Mouse (Mus musculus) lung, embryonic 14.5 days (tissue): ENCODE data around the gene Wipi2. TPM values are rescaled to one million over a fixed set of nuclear protein-coding genes. Genes with fewer than 3 reads are reported as not detected.

ENCODE experiments used
- ATAC-seq: fragments of 200-750 bp; cut with Nextera tagmentation; 2 replicates; pipeline ENCODE4 v1.8.0; 2017; ENCODE audit warnings: mild to moderate bottlenecking, moderate TSS enrichment, moderate library complexity; ENCODE audit not compliant: insufficient read depth
- DNase-seq: peaks from one replicate; pipeline ENCODE4 v3.0.0-alpha.2; 2015
- H3K27ac ChIP-seq: fragments of 300-500 bp; sonication (generic); 2 replicates; pipeline ENCODE4 v1.5.1; 2014; ENCODE audit warnings: low read depth, mild to moderate bottlenecking, moderate library complexity
- H3K27me3 ChIP-seq: fragments of 300-500 bp; sonication (generic); 2 replicates; pipeline ENCODE4 v1.6.1; 2014; ENCODE audit warnings: low read length, control low read depth; ENCODE audit not compliant: insufficient read depth
- H3K36me3 ChIP-seq: fragments of 300-500 bp; sonication (generic); 2 replicates; pipeline ENCODE4 v1.6.1; 2014; ENCODE audit warnings: control low read depth; ENCODE audit not compliant: insufficient read depth
- H3K4me1 ChIP-seq: fragments of 300-500 bp; sonication (generic); 2 replicates; pipeline ENCODE4 v1.6.1; 2014; ENCODE audit warnings: antibody characterized with exemption, control low read depth; ENCODE audit not compliant: insufficient read depth
- H3K4me2 ChIP-seq: fragments of 300-500 bp; sonication (generic); 2 replicates; pipeline ENCODE4 v1.6.1; 2014; ENCODE audit warnings: mild to moderate bottlenecking
- H3K4me3 ChIP-seq: fragments of 300-500 bp; sonication (generic); 2 replicates; pipeline ENCODE4 v1.5.1; 2014; ENCODE audit warnings: low read depth, low read length
- H3K9ac ChIP-seq: fragments of 300-500 bp; sonication (generic); 2 replicates; pipeline ENCODE4 v1.6.1; 2014
- H3K9me3 ChIP-seq: fragments of 300-500 bp; sonication (generic); 2 replicates; pipeline ENCODE4 v1.6.1; 2016; ENCODE audit warnings: low read depth, low read length, control low read depth
- CTCF ChIP-seq: IDR thresholded peaks from 2 replicates; pipeline ENCODE4 v1.5.1; 2016; ENCODE audit warnings: antibody characterized with exemption, low read depth
- WGBS: fragments of 180-500 bp; shearing (Covaris S2); extraction: QIAGEN DNeasy Blood & Tissue Kit; methylation state at CpG from one replicate; pipeline ENCODE4 v1.1.7; 2014; 5-methylcytosine and 5-hydroxymethylcytosine counted together
- polyA plus RNA-seq: library from polyadenylated mRNA; unstranded; fragments of >200 nt; fragmentation: Nextera tagmentation; extraction: Ambion mirVana; gene quantifications from 2 replicates; pipeline ENCODE4 v1.2.1, GENCODE M21; 2014

Gene Wipi2
- polyA plus RNA-seq, 1 experiment from 2014 or later: 53.0 TPM

DNA sequence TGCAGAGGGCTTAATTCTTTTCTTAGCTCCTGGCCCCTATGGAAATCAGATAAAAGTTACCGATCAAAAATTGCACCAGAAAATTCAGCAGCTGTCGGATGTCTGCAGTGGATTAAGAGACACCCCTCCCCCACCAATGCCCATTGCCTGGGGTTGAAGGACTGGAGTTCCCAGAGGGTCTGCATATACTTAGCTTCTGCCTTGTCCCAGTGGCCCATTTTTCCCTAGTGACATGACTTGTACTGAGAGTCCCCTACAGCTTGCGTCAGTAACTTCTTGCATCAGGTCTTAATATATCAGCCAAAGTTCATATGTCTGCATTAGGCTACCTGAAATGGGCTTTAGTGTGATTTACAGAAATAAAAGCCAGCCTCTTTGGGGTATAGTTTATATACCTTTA lies 22.9 kb downstream of the Wipi2 start:
- WGBS: 37% methylated on average over 3 of the region's 3 CpGs
- Histone ChIP-seq H3K36me3 (0 out of 2 replicates have a peak, but pooled peaks cover 4% of the 10 kb centered on the region), H3K9me3 (no peaks in the 10 kb centered on the region), H3K4me1 (no peaks in the 10 kb centered on the region), H3K27ac (no peak overlapping the region), H3K9ac (no peak overlapping the region), H3K4me3 (no peak overlapping the region), H3K4me2 (no peak overlapping the region), H3K27me3 (no peaks in the 10 kb centered on the region)
- ATAC-seq (no peak), DNase-seq (peak; percentile 34)
- no peak for TF ChIP-seq CTCF

DNA sequence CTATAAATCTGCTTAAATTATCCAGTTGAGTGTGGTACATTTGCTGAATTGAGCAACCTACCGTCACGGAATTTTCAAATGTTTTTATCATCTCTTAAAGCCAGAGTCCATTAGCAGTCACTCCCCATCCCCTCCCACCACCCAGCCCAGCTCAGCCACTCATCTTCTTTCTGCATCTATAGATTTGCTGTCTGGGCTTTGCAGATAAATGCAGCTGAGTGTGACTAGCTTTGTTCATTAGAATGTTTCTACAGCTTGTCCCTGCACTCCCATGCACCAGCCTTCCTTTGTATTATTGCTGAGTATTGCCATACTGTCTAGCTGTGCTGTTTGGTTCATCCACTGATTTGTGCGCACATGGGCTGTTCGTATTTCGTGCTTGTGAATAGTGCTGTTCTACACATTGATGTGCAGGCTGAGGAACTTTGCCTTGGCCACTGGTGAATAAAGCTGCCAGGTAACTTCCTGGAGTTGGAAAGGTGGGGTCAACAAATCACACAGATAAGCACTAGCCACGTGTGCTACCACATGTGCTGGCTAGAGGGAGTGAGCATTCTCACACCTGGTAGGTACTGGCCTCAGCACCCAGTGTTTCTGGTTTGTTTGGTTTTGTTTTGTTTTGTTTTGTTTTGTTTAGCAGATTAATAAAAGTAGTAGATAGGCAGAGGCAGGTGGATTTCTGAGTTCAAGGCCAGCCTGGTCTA lies 23.4 kb downstream of the Wipi2 start:
- H3K4me2 ChIP-seq: no peak overlapping the region

DNA sequence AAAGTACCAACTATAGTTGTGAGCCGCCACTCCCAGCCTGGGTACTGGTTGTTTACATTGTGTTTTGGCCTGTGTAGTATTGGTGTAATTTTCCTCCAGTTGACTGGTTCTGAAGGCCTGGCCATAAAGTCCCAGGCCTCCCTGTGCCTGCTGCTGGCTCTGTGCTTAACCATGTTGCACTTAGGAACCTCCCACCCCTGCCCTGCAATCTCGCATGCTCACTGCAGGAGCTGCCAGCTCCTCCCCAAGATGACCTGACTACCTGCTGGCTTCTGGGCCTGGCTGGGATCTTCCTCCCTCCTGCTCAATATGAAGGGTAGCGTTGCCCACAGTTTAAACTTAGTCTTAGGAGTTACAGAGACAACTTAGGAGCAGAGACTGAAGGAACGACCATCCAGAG lies 24.8 kb downstream of the Wipi2 start:
- ATAC-seq: no peak
- Histone ChIP-seq H3K9me3 (no peaks in the 10 kb centered on the region), H3K36me3 (peaks cover 21% of the 10 kb centered on the region), H3K4me2 (no peak overlapping the region), H3K9ac (no peak overlapping the region), H3K27me3 (no peaks in the 10 kb centered on the region), H3K4me3 (no peak overlapping the region), H3K4me1 (no peaks in the 10 kb centered on the region), H3K27ac (no peak overlapping the region)
- no peak for TF ChIP-seq CTCF
- DNase-seq: no peak
- 75% methylated on average over 4 of the region's 4 CpGs for WGBS

More for the DNA sequence above, 23.4 kb downstream of the Wipi2 start:
- Histone ChIP-seq H3K9ac (no peak overlapping the region), H3K27me3 (no peaks in the 10 kb centered on the region), H3K27ac (no peak overlapping the region), H3K4me3 (no peak overlapping the region), H3K36me3 (peaks cover 9% of the 10 kb centered on the region; the same call in 1 of the 2 replicates), H3K9me3 (no peaks in the 10 kb centered on the region), H3K4me1 (no peaks in the 10 kb centered on the region)
- DNase-seq: no peak
- no peak for TF ChIP-seq CTCF
- 71% methylated on average over 6 of the region's 6 CpGs for WGBS
- ATAC-seq: no peak; the same call in 1 of the 2 replicates

DNA sequence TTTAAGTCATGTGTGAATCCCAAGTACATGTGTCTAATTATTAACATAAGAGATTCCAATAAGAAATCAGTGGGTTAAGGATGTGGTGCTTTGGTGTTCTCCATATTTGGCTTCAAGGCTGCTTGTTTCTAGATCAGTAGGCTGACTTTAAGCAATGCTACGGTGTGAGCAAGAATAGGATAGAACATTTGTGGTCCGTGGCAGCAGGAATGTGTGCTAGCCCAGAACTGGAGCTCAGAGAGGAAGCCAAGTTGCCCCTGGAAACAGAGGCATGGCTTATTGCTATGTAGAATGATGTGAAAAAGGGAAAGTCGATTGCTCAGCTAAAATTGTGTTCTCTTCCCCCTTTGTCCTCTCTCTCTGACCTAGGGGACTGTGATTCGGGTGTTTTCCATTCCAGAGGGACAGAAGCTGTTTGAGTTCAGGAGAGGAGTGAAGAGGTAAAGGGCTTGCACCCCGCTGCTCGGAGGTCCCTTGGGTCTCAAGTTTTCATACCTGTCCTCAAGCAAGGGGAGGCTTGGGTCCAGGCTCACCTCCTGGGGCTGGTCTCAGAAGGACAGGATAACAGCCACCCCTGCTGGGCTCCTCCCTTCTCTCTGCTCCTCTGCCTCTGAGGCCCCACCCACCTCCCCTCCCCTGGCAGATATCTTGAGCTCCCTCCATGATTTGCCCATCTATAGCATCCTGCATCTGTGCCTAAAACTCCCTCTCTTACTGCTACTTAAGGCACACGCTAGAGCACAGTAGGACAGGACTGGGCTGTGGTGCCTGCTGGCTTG lies 33.3 kb downstream of the Wipi2 start:
- DNase-seq (no peak), ATAC-seq (no peak)
- TF ChIP-seq CTCF: no peak
- Histone ChIP-seq H3K27me3 (no peaks in the 10 kb centered on the region), H3K4me3 (no peak overlapping the region), H3K36me3 (peaks cover 96% of the 10 kb centered on the region), H3K9me3 (no peaks in the 10 kb centered on the region), H3K4me2 (no peak overlapping the region), H3K9ac (no peak overlapping the region), H3K27ac (no peak overlapping the region), H3K4me1 (no peaks in the 10 kb centered on the region)
- 85% methylated on average over 7 of the region's 7 CpGs for WGBS

DNA sequence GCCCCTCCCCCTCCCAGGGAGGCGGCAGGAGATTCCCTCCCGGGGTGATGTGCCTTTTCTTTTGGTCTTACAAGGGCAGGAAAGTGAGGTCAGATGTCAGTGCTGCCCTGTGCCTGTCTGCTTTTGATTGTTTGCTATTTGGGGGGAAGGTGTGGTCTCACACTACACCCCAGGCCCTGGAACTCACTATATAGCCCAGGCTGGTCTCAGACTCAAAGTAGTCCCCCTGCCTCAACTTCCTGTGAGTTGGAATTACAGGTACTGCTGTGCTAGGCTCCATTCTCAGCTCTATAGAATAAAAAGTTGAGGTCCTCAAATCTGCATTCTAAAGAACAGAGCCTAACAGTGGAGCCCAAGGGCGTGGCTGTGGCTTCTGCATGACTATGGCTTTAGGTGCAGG lies 40.4 kb downstream of the Wipi2 start:
- Histone ChIP-seq H3K4me2 (no peak overlapping the region), H3K4me3 (no peak overlapping the region), H3K36me3 (peaks cover 76% of the 10 kb centered on the region), H3K27ac (no peak overlapping the region), H3K27me3 (no peaks in the 10 kb centered on the region), H3K9me3 (no peaks in the 10 kb centered on the region), H3K9ac (no peak overlapping the region), H3K4me1 (no peaks in the 10 kb centered on the region)
- no peak for TF ChIP-seq CTCF
- ATAC-seq (no peak), DNase-seq (no peak)
- WGBS: 42% methylated on average over 3 of the region's 3 CpGs

DNA sequence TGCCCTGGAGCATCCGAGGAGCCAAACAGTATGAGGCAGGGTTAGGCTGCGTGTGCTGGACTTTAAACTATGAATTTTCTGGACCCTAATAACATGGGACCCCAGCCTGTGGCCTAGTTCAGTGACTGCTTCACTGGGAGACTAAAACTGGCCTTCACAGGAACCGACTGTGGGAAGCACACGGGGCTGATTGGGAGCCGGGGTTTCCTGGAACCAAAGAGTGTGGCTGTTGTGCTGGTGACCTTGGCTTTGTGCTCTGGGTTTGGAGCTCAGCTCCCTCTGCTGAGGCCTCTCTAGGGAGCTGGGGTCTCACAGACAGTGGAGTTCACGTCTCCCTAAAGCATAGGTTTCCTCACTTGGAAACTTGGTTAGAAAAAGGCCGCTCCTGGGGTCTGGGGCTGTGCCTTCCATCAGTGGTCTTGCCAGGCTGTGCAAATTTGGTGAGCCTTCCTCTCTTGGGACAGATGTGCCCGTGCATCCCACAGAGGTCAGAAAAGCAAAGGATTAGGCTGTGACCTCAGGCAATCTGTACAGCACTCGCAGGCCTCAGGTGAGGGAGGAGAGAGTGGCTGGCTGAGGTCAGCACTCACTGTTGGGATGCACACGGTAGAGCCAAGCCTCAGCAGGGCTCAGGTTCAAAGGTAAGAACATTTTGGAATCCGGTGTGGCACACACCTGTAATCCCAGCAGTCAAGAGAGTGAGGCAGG lies 41.2 kb downstream of the Wipi2 start:
- Histone ChIP-seq H3K4me3 (no peak overlapping the region), H3K9me3 (no peaks in the 10 kb centered on the region), H3K4me1 (no peaks in the 10 kb centered on the region), H3K27me3 (no peaks in the 10 kb centered on the region), H3K4me2 (no peak overlapping the region), H3K27ac (no peak overlapping the region), H3K36me3 (peaks cover 68% of the 10 kb centered on the region), H3K9ac (no peak overlapping the region)
- ATAC-seq (no peak), DNase-seq (no peak)
- TF ChIP-seq CTCF: no peak
- 84% methylated on average over 11 of the region's 11 CpGs for WGBS

DNA sequence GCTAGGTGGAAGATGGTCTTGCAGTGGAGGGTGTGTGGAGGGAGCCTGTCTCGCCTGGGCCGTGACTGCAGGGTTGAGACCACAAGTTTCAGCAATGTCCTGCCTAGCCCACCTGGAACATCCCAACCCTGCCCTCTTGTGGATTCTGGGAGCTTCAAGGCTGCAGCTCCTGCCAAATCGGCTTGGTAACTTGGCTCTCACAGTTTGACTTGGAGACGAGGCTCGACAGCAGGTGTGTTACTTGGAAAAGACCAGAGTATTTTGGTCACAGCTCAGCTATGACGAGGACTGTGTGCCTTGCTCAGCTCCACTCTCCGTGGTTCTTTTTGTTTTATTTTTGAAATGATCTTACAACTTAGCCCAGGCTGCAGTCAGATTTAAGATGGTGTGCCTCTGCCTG lies 42.2 kb downstream of the Wipi2 start:
- no peak for TF ChIP-seq CTCF
- H3K4me3 ChIP-seq: no peak overlapping the region
- H3K27me3 ChIP-seq: no peaks in the 10 kb centered on the region
- H3K36me3 ChIP-seq: peaks cover 58% of the 10 kb centered on the region
- H3K9ac ChIP-seq: no peak overlapping the region
- DNase-seq: no peak
- H3K27ac ChIP-seq: no peak overlapping the region
- no peaks in the 10 kb centered on the region for H3K9me3 ChIP-seq
- no peaks in the 10 kb centered on the region for H3K4me1 ChIP-seq
- ATAC-seq: no peak
- no peak overlapping the region for H3K4me2 ChIP-seq
- WGBS: 79% methylated on average over 7 of the region's 7 CpGs
